In genomic region chr1:45312870-45313269, GRCm38 (mm10) we compare ENCODE assay signal across 11 mouse cellular contexts. TPM values are rescaled to one million over a fixed set of nuclear protein-coding genes. Genes with fewer than 3 reads are reported as not detected.
DNase-seq lines count a peak whose midpoint lies in the region; ATAC-seq and TF ChIP-seq lines count a peak whose summit lies in the region.
"Had no signal": no experiment of that assay in that cellular context is flagged by ENCODE, and none has a peak within 500 bp of the region (broad histone marks: within the 10 kb centered on the region; RNA-seq: fewer than 3 reads in every experiment).

No protein-coding gene starts in this region.

- no peak for TF ChIP-seq EP300 in liver, postnatal 0 days (IDR thresholded peaks at IDR 0.05; ENCODE audit: low read depth)
- no peak for TF ChIP-seq EP300 in heart, postnatal 0 days (IDR thresholded peaks at IDR 0.05; ENCODE audit: low read depth)

- no peak for TF ChIP-seq POLR2A in cerebellum, adult 2 months (IDR thresholded peaks at IDR 0.05; ENCODE audit: borderline replicate concordance, insufficient read depth, low read length)

- no peaks in the 10 kb centered on the region for H3K36me3 ChIP-seq in liver, postnatal 0 days (replicated peaks; ENCODE audit: insufficient read depth, low read length)
- H3K36me3 ChIP-seq in embryonic facial prominence, embryonic 13.5 days = peaks cover 12% of the 10 kb centered on the region
- no peaks in the 10 kb centered on the region for H3K36me3 ChIP-seq in heart, postnatal 0 days (replicated peaks; ENCODE audit: control insufficient read depth, insufficient read depth, low read length)
- H3K36me3 ChIP-seq: hindbrain, embryonic 13.5 days had no signal

- peak; percentile 29 for DNase-seq in liver
- DNase-seq in liver, postnatal 0 days = no peak
- peak; percentile 41 for DNase-seq in heart, postnatal 0 days (ENCODE audit: low spot score)
- DNase-seq in skeletal muscle tissue, adult 2 months (ENCODE audit: low read depth, low spot score) = peak; percentile 67
- no peak for DNase-seq in cerebellum, adult 2 months
- DNase-seq in ovary, postnatal 10 days (ENCODE audit: low spot score) = no peak
- DNase-seq: right cerebral cortex, adult 18-20 months had no signal

- no peak overlapping the region for H3K27ac ChIP-seq in liver, postnatal 0 days (ENCODE audit: low read depth)
- peak overlapping the region; percentile 99 for H3K27ac ChIP-seq in embryonic facial prominence, embryonic 13.5 days
- H3K27ac ChIP-seq in heart, postnatal 0 days (ENCODE audit: low read depth) = 0 out of 2 replicates have a peak overlapping the region, but pooled peaks have one; percentile 25
- no peak overlapping the region for H3K27ac ChIP-seq in cerebellum, adult 2 months (ENCODE audit: insufficient read depth, low read length)
- H3K27ac ChIP-seq: hindbrain, embryonic 13.5 days had no signal

- no peak for ATAC-seq in liver, postnatal 0 days
- ATAC-seq in embryonic facial prominence, embryonic 13.5 days (ENCODE audit: insufficient number of reproducible peaks, insufficient read depth, low FRiP score, low TSS enrichment, low read depth) = peak; percentile 62; the same call in 1 of the 2 replicates
- no peak for ATAC-seq in heart, postnatal 0 days (ENCODE audit: insufficient read depth, low read depth)
- ATAC-seq: Patski had no signal

- no peak overlapping the region for H3K4me2 ChIP-seq in liver, postnatal 0 days (ENCODE audit: low read depth, low read length)
- peak overlapping the region; percentile 65 for H3K4me2 ChIP-seq in embryonic facial prominence, embryonic 13.5 days
- H3K4me2 ChIP-seq in heart, postnatal 0 days (ENCODE audit: low read depth, low read length) = peak overlapping the region; percentile 11; the same call in 1 of the 2 replicates
- H3K4me2 ChIP-seq: hindbrain, embryonic 13.5 days had no signal

- TF ChIP-seq CTCF in liver, postnatal 0 days (IDR thresholded peaks at IDR 0.05; ENCODE audit: low read depth) = no peak
- no peak for TF ChIP-seq CTCF in heart, postnatal 0 days (IDR thresholded peaks at IDR 0.05; ENCODE audit: low read depth)
- no peak for TF ChIP-seq CTCF in cerebellum, adult 2 months (IDR thresholded peaks at IDR 0.05; ENCODE audit: borderline replicate concordance, insufficient read depth, low read depth, low read length)

- no peak overlapping the region for H3K4me3 ChIP-seq in liver, postnatal 0 days (ENCODE audit: low read depth, low read length)
- peak overlapping the region; percentile 53 for H3K4me3 ChIP-seq in embryonic facial prominence, embryonic 13.5 days
- H3K4me3 ChIP-seq in heart, postnatal 0 days (ENCODE audit: low read depth, low read length) = peak overlapping the region; percentile 39
- no peak overlapping the region for H3K4me3 ChIP-seq in cerebellum, adult 2 months (replicated peaks; ENCODE audit: insufficient read depth, low read depth, low read length)
- H3K4me3 ChIP-seq: hindbrain, embryonic 13.5 days had no signal

- no peaks in the 10 kb centered on the region for H3K27me3 ChIP-seq in liver, postnatal 0 days (ENCODE audit: insufficient read depth, low read length)
- H3K27me3 ChIP-seq in embryonic facial prominence, embryonic 13.5 days = no peaks in the 10 kb centered on the region
- no peaks in the 10 kb centered on the region for H3K27me3 ChIP-seq in heart, postnatal 0 days (ENCODE audit: control insufficient read depth, insufficient read depth, low read length)
- no peaks in the 10 kb centered on the region for H3K27me3 ChIP-seq in cerebellum, adult 2 months (ENCODE audit: control insufficient read depth, insufficient read depth, low read length)
- H3K27me3 ChIP-seq: hindbrain, embryonic 13.5 days had no signal

- H3K4me1 ChIP-seq in liver, postnatal 0 days (ENCODE audit: insufficient read depth) = no peaks in the 10 kb centered on the region
- H3K4me1 ChIP-seq in embryonic facial prominence, embryonic 13.5 days = peaks cover 16% of the 10 kb centered on the region
- no peaks in the 10 kb centered on the region for H3K4me1 ChIP-seq in heart, postnatal 0 days (ENCODE audit: control insufficient read depth, insufficient read depth)
- H3K4me1 ChIP-seq in cerebellum, adult 2 months (ENCODE audit: control insufficient read depth, insufficient read depth, low read length) = no peaks in the 10 kb centered on the region
- H3K4me1 ChIP-seq: hindbrain, embryonic 13.5 days had no signal

- H3K9me3 ChIP-seq in liver, postnatal 0 days (ENCODE audit: low read length) = no peaks in the 10 kb centered on the region
- H3K9me3 ChIP-seq in embryonic facial prominence, embryonic 13.5 days = no peaks in the 10 kb centered on the region
- no peaks in the 10 kb centered on the region for H3K9me3 ChIP-seq in heart, postnatal 0 days (replicated peaks; ENCODE audit: control insufficient read depth, low read length)
- H3K9me3 ChIP-seq: hindbrain, embryonic 13.5 days had no signal

- no peak overlapping the region for H3K9ac ChIP-seq in liver, postnatal 0 days (replicated peaks)
- peak overlapping the region; percentile 64 for H3K9ac ChIP-seq in embryonic facial prominence, embryonic 13.5 days
- H3K9ac ChIP-seq in heart, postnatal 0 days (replicated peaks; ENCODE audit: low read depth, low read length) = no peak overlapping the region
- H3K9ac ChIP-seq: hindbrain, embryonic 13.5 days had no signal

RNA-seq across cellular contexts. Expression of gene Col3a1, which starts 1.5 kb away (rescaled TPM):
- polyA plus RNA-seq in liver, postnatal 0 days (2015; fragmentation: Nextera tagmentation; extraction: Ambion mirVana) = 48.6 and 58.8 TPM in 2 replicates
- 1,389 and 1,479 TPM in 2 replicates for polyA plus RNA-seq in embryonic facial prominence, embryonic 13.5 days (2015; fragmentation: Nextera tagmentation; extraction: Ambion mirVana)
- total RNA-seq in heart, postnatal 0 days (2014; rRNA removed; ENCODE audit: low replicate concordance) = 589 and 800 TPM in 2 replicates
- 584 and 614 TPM in 2 replicates for polyA plus RNA-seq in heart, postnatal 0 days (2015; fragmentation: Nextera tagmentation; extraction: Ambion mirVana)
- polyA plus RNA-seq in cerebellum, adult 2 months (2012; rRNA removed) = 2.5 and 3.5 TPM in 2 replicates
- total RNA-seq: common myeloid progenitor, adult 5-6 weeks had no signal

Comparison
In these comparisons a context has a peak if more than half of its experiments do, and no peak if none do; other contexts are left out.
1. DNase-seq: peak in liver (single experiment), heart, postnatal 0 days (single experiment) and skeletal muscle tissue, adult 2 months (single experiment); none in liver, postnatal 0 days (single experiment), cerebellum, adult 2 months (0 of 2) and ovary, postnatal 10 days (single experiment).
2. H3K27ac ChIP-seq: peak in embryonic facial prominence, embryonic 13.5 days (single experiment) and heart, postnatal 0 days (single experiment); none in liver, postnatal 0 days (single experiment) and cerebellum, adult 2 months (single experiment).
3. H3K4me3 ChIP-seq: peak in embryonic facial prominence, embryonic 13.5 days (single experiment) and heart, postnatal 0 days (single experiment); none in liver, postnatal 0 days (single experiment) and cerebellum, adult 2 months (single experiment).
4. RNA of gene Col3a1, which starts 1.5 kb away (polyA plus RNA-seq): 1,389 to 1,479 TPM in embryonic facial prominence, embryonic 13.5 days, 584 to 614 TPM in heart, postnatal 0 days and 48.6 to 58.8 TPM in liver, postnatal 0 days; 2.5 to 3.5 TPM in cerebellum, adult 2 months; every median in the first group is over 10 times any median in the second.